Mouse (Mus musculus): ENCODE data around the gene Cyp4f16. TPM values are rescaled to one million over a fixed set of nuclear protein-coding genes. Genes with fewer than 3 reads are reported as not detected.
"Not testable (repeated sequence)": the region's sequence is repeated elsewhere in the genome, so short reads cannot be mapped to it uniquely, and the experiment has no call there.

The Cyp4f16 gene
- 0.19 and 0.23 TPM in 2 replicates for polyA plus RNA-seq (2012)

DNA sequence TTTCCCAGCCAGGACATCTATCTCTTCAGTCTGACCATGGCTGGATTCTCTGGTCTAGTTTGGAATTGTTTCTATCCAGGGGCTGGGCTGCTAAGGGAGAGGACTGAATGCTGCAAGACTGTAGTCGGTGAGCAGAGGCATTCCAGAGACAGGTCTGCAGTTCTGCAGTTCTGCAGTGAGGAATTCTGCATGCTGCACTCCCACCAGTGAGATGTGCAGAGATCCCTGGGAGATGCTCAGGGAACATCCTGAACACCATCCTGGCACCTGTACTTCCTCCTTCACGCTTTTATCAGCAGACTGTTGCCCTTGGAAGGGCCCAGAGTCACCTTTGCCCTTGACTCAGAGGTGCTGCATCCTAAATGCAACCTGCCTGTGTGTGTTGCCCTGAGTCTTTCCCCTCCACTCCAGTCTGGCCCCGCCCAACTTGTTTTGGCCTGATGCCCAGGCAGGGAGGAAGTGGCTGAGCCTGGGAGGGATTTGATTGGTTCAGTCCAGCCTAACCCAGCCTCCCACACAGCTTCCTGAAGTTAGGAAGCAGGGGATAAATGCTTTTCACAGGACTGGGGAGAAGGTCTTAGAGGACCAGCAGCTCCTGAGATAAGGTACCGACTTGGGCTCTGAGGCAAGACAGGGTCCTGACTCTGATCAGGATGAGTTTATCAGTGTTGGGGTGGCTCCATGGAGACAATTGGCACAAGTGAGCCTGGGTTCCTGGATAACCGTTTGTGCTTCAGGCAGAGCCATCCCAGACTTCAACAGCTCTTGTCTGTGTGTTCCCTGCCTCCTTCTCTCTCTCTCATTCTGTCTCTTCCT, at the start of gene Cyp4f16:
TSS of gene Cyp4f16 (plus strand) at position 508 of the 816 bp plus-strand sequence.
- not testable (repeated sequence) for TF ChIP-seq GATA1 (IDR thresholded peaks at IDR 0.05; ENCODE audit: low read length)

GRCm38 (mm10) chr17:32492349-32492980, 43.9 kb upstream of the Cyp4f16 start:
- TF ChIP-seq GATA1 (IDR thresholded peaks at IDR 0.05; ENCODE audit: low read length), result no peak

GRCm38 (mm10) chr17:32494601-32495000, 41.8 kb upstream of the Cyp4f16 start:
- TF ChIP-seq GATA1 (IDR thresholded peaks at IDR 0.05; ENCODE audit: low read length), result no peak

GRCm38 (mm10) chr17:32501051-32501450, 35.3 kb upstream of the Cyp4f16 start:
- no peak for TF ChIP-seq GATA1 (IDR thresholded peaks at IDR 0.05; ENCODE audit: low read length)

DNA sequence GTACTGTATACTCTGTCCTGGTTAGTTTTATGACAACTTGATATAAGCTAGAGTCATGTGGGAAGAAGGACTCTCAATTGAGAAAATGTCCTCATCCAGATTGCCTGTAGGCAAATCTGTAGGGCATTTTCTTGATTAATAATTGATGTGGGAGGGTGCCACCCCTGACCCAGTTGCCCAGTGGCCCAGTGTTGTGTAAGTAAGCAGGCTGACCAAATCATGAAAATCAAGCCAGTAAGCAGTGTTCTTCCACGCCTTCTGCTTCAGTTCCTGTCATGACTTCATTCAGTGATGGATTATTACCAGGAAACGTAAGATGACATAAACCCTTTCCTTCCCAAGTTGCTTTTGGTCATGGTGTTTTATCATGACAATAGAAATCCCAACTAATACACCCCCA, 33.2 kb upstream of the Cyp4f16 start:
- TF ChIP-seq GATA1 (IDR thresholded peaks at IDR 0.05; ENCODE audit: low read length), result no peak

DNA sequence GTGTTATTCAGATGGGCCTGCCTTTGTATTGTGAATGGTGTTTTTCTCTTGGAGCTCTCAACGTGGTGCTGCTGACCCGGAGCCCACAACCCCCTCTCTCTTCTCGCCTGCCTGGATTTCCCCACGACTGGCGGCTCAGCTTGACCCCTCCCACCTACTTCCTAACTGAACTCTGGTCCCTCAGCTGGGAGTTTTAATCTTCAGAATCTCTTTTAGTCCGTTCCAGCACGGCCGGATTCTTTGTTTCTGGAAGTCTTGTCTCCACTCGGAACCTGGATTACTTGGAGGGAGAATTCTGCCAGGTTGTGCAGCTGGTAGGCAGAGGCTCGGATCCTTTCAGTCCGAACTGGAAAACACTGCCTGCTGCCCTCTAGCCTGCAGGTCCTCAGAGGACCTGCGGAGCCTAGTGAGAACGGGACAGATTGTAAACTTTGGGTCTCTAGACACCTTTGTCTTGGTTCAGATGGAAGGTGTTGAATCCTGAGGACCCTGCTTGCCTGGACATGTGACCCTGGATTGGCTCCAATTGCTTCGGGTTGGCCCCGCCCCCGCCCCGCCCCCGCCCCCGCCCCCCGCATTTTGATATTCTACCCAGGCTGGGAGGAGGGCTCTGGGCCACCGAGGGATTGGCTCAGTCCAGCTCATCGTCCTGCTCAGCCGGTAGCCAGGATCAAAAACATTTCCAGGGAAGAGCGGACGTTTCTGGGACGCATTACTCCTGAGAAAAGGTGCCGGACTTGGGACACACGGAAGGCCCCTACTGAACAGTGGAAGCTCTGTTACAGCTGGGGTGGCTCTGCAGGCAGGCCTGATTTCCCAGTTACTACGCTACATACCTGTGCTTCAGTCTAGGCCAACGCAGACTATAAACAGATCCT, 30.3 kb upstream of the Cyp4f16 start, which contains the start of gene Cyp4f17:
TSS of gene Cyp4f17 (plus strand) at position 200 of the 878 bp plus-strand sequence.
- TF ChIP-seq GATA1 (IDR thresholded peaks at IDR 0.05; ENCODE audit: low read length), result no peak

DNA sequence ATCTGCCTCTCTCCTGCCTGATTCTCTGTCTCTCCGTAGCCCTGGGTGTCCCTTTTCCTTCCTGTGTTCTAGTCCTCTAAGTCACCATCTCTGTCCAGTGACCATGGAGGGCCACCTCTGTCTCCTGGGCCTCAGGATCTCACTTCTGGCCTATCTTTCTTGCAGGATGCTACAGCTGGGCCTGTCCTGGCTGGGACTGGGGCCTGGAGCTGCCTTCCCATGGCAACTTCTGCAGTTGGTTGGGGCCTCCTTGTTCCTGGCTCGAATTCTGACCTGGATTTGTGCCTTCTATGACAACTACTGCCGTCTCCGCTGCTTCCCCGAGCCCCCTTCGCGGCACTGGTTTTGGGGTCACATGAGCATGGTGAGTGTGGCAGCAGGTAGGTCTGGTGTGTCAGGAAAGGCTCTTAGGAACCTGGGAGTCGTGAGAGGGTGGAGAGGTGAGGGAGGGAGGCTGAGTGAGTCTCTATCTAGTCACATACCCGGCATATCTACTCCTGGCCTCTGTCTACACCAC, 29.6 kb upstream of the Cyp4f16 start:
- no peak for TF ChIP-seq GATA1 (IDR thresholded peaks at IDR 0.05; ENCODE audit: low read length)

- no peak for TF ChIP-seq GATA1 (IDR thresholded peaks at IDR 0.05; ENCODE audit: low read length)
Measured at GRCm38 (mm10) chr17:32516126-32516525, 20.2 kb upstream of the Cyp4f16 start.

DNA sequence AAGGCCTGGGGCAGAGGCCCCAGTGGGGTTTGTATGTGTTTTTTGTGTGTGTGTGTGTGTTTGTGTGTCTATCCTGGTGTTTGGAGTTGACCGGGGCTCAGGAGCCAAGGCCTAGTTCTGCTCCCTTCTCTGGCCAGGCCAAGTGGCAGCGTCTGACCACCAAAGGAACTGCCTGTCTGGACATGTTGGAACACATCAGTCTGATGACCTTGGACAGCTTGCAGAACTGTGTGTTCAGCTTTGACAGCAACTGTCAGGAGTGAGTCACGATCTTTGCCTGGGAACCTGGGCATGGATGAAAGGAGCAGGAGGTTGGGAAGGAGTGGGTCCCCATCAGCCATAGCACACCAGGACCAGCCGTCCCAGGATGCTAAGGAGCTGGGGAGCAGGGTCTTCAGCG, 14.4 kb upstream of the Cyp4f16 start:
- no peak for TF ChIP-seq GATA1 (IDR thresholded peaks at IDR 0.05; ENCODE audit: low read length)

- TF ChIP-seq GATA1 (IDR thresholded peaks at IDR 0.05; ENCODE audit: low read length), result no peak
Measured at GRCm38 (mm10) chr17:32522386-32522785, 14.0 kb upstream of the Cyp4f16 start.

- no peak for TF ChIP-seq GATA1 (IDR thresholded peaks at IDR 0.05; ENCODE audit: low read length)
Measured at GRCm38 (mm10) chr17:32522816-32523215, 13.5 kb upstream of the Cyp4f16 start.

DNA sequence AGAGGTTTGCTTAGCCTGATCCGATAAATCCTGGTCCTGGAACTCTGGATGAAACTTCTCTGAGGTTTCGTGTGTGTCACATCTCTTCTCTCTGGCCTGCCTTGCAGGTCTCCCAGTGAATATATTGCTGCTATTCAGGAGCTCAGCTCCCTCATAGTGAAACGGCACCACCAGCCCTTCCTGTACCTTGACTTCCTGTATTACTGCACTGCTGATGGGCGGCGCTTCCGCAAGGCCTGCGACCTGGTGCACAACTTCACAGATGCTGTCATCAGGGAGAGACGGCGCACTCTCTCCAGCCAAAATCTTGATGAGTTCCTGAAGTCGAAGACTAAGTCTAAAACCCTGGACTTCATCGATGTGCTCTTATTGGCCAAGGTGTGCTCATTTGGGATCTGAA, 12.5 kb upstream of the Cyp4f16 start:
- TF ChIP-seq GATA1 (IDR thresholded peaks at IDR 0.05; ENCODE audit: low read length), result no peak

DNA sequence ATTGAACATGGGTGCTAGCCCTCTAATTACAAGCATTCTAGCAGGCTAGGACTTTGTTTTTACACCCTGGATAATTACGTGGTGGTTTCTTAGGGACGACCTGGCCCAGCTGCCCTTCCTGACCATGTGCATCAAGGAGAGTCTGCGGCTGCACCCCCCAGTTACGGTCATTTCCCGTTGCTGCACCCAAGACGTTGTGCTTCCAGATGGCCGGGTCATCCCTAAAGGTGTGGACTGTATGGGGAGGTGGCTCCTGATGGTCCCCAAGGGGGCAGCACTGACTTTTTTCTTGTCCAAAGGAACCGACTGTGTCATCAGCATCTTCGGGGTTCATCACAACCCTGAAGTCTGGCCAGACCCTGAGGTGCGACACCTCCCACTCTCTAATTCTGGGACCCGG, 8.6 kb upstream of the Cyp4f16 start:
- TF ChIP-seq GATA1 (IDR thresholded peaks at IDR 0.05; ENCODE audit: low read length), result no peak

- TF ChIP-seq GATA1 (IDR thresholded peaks at IDR 0.05; ENCODE audit: low read length), result no peak
Measured at GRCm38 (mm10) chr17:32528408-32529337, 7.7 kb upstream of the Cyp4f16 start.
